Mouse (Mus musculus): ENCODE measurements at regions not wholly inside any gene's neighbourhood (a gene's known extent, or its start where the extent isn't known, plus 50 kb on each side); places are given as distances from the start of the nearest gene placed in this dataset.
A peak's percentile ranks its signal among the peaks of the same experiment; 100 is the strongest.

- TF ChIP-seq CTCF (IDR thresholded peaks at IDR 0.05; ENCODE audit: borderline replicate concordance, insufficient read depth, low read depth, low read length) (no peak), POLR2A (IDR thresholded peaks at IDR 0.05; ENCODE audit: borderline replicate concordance, insufficient read depth, low read length) (no peak)
- H3K27ac ChIP-seq (ENCODE audit: insufficient read depth, low read length), result no peak overlapping the region
- WGBS, result 49% methylated on average over 11 of the region's 11 CpGs
- no peaks in the 10 kb centered on the region; the same call in 1 of the 2 replicates for H3K4me1 ChIP-seq (ENCODE audit: control insufficient read depth, insufficient read depth, low read length)
- no peak overlapping the region for H3K4me3 ChIP-seq (replicated peaks; ENCODE audit: insufficient read depth, low read depth, low read length)
- no peaks in the 10 kb centered on the region; the same call in 1 of the 2 replicates for H3K27me3 ChIP-seq (ENCODE audit: control insufficient read depth, insufficient read depth, low read length)
- no peak for DNase-seq
Measured at GRCm38 (mm10) chr14:79879333-79880035, 104.4 kb upstream of the Olfm4 start.

- Histone ChIP-seq H3K27me3 (ENCODE audit: control insufficient read depth, insufficient read depth, low read length) (no peaks in the 10 kb centered on the region; the same call in 1 of the 2 replicates), H3K4me1 (ENCODE audit: control insufficient read depth, insufficient read depth, low read length) (no peaks in the 10 kb centered on the region; the same call in 1 of the 2 replicates), H3K27ac (ENCODE audit: insufficient read depth, low read length) (no peak overlapping the region), H3K4me3 (replicated peaks; ENCODE audit: insufficient read depth, low read depth, low read length) (no peak overlapping the region)
- TF ChIP-seq POLR2A (IDR thresholded peaks at IDR 0.05; ENCODE audit: borderline replicate concordance, insufficient read depth, low read length), result no peak
- no peak for TF ChIP-seq CTCF (IDR thresholded peaks at IDR 0.05; ENCODE audit: borderline replicate concordance, insufficient read depth, low read depth, low read length)
- peak; percentile 22 to 51 for DNase-seq
- WGBS, result 21% methylated on average over 17 of the region's 17 CpGs
Measured at GRCm38 (mm10) chr14:79878285-79879019, 105.4 kb upstream of the Olfm4 start.

GRCm38 (mm10) chr14:79873062-79873461, 102.0 kb upstream of the Pcdh8 start:
- Histone ChIP-seq H3K27me3 (ENCODE audit: control insufficient read depth, insufficient read depth, low read length) (no peaks in the 10 kb centered on the region; the same call in 1 of the 2 replicates), H3K27ac (ENCODE audit: insufficient read depth, low read length) (no peak overlapping the region), H3K4me3 (replicated peaks; ENCODE audit: insufficient read depth, low read depth, low read length) (no peak overlapping the region), H3K4me1 (ENCODE audit: control insufficient read depth, insufficient read depth, low read length) (no peaks in the 10 kb centered on the region)
- no peak for DNase-seq
- WGBS, result 33% methylated on average over 13 of the region's 13 CpGs
- TF ChIP-seq POLR2A (IDR thresholded peaks at IDR 0.05; ENCODE audit: borderline replicate concordance, insufficient read depth, low read length) (no peak), CTCF (IDR thresholded peaks at IDR 0.05; ENCODE audit: borderline replicate concordance, insufficient read depth, low read depth, low read length) (no peak)

GRCm38 (mm10) chr14:79872430-79872829, 101.3 kb upstream of the Pcdh8 start:
- WGBS, result 4% methylated on average over 1 of the region's 1 CpGs
- Histone ChIP-seq H3K4me1 (ENCODE audit: control insufficient read depth, insufficient read depth, low read length) (no peaks in the 10 kb centered on the region), H3K27me3 (ENCODE audit: control insufficient read depth, insufficient read depth, low read length) (no peaks in the 10 kb centered on the region; the same call in 1 of the 2 replicates), H3K4me3 (replicated peaks; ENCODE audit: insufficient read depth, low read depth, low read length) (no peak overlapping the region), H3K27ac (ENCODE audit: insufficient read depth, low read length) (no peak overlapping the region)
- no peak for DNase-seq
- no peak for TF ChIP-seq CTCF (IDR thresholded peaks at IDR 0.05; ENCODE audit: borderline replicate concordance, insufficient read depth, low read depth, low read length)
- no peak for TF ChIP-seq POLR2A (IDR thresholded peaks at IDR 0.05; ENCODE audit: borderline replicate concordance, insufficient read depth, low read length)

- Histone ChIP-seq H3K4me3 (replicated peaks; ENCODE audit: insufficient read depth, low read depth, low read length) (no peak overlapping the region), H3K4me1 (ENCODE audit: control insufficient read depth, insufficient read depth, low read length) (no peaks in the 10 kb centered on the region), H3K27me3 (ENCODE audit: control insufficient read depth, insufficient read depth, low read length) (no peaks in the 10 kb centered on the region; the same call in 1 of the 2 replicates), H3K27ac (ENCODE audit: insufficient read depth, low read length) (no peak overlapping the region)
- 76% methylated on average over 1 of the region's 1 CpGs for WGBS
- no peak for TF ChIP-seq CTCF (IDR thresholded peaks at IDR 0.05; ENCODE audit: borderline replicate concordance, insufficient read depth, low read depth, low read length)
- TF ChIP-seq POLR2A (IDR thresholded peaks at IDR 0.05; ENCODE audit: borderline replicate concordance, insufficient read depth, low read length), result no peak
- no peak for DNase-seq
Measured at GRCm38 (mm10) chr14:79869325-79869724, 98.2 kb upstream of the Pcdh8 start.

- Histone ChIP-seq H3K4me1 (ENCODE audit: control insufficient read depth, insufficient read depth, low read length) (peaks cover 14% of the 10 kb centered on the region), H3K4me3 (replicated peaks; ENCODE audit: insufficient read depth, low read depth, low read length) (no peak overlapping the region), H3K27me3 (ENCODE audit: control insufficient read depth, insufficient read depth, low read length) (no peaks in the 10 kb centered on the region; the same call in 1 of the 2 replicates), H3K27ac (ENCODE audit: insufficient read depth, low read length) (no peak overlapping the region)
- 96% methylated on average over 7 of the region's 7 CpGs for WGBS
- no peak for DNase-seq
- no peak for TF ChIP-seq POLR2A (IDR thresholded peaks at IDR 0.05; ENCODE audit: borderline replicate concordance, insufficient read depth, low read length)
- no peak for TF ChIP-seq CTCF (IDR thresholded peaks at IDR 0.05; ENCODE audit: borderline replicate concordance, insufficient read depth, low read depth, low read length)
Measured at GRCm38 (mm10) chr14:79856245-79856644, 85.1 kb upstream of the Pcdh8 start.

GRCm38 (mm10) chr14:79854216-79854615, 83.1 kb upstream of the Pcdh8 start:
- no peak for TF ChIP-seq POLR2A (IDR thresholded peaks at IDR 0.05; ENCODE audit: borderline replicate concordance, insufficient read depth, low read length)
- no peak for TF ChIP-seq CTCF (IDR thresholded peaks at IDR 0.05; ENCODE audit: borderline replicate concordance, insufficient read depth, low read depth, low read length)
- Histone ChIP-seq H3K4me1 (ENCODE audit: control insufficient read depth, insufficient read depth, low read length) (peaks cover 14% of the 10 kb centered on the region), H3K4me3 (replicated peaks; ENCODE audit: insufficient read depth, low read depth, low read length) (no peak overlapping the region), H3K27ac (ENCODE audit: insufficient read depth, low read length) (no peak overlapping the region), H3K27me3 (ENCODE audit: control insufficient read depth, insufficient read depth, low read length) (peaks cover 2% of the 10 kb centered on the region; the same call in 1 of the 2 replicates)
- DNase-seq, result peak; percentile 42 to 82
- WGBS, result 39% methylated on average over 5 of the region's 5 CpGs
